Mouse (Mus musculus) embryo, embryonic 9.5 days (tissue): ENCODE measurements around the gene Grin3b.

Experiments used
- DNase-seq: peaks from one replicate; pipeline ENCODE4 v3.0.0-alpha.2; 2017; ENCODE audit errors: extremely low spot score

The Grin3b gene

GRCm38 (mm10) chr10:80017361-80017760, 46.8 kb downstream of the Grin3b start:
- no peak for DNase-seq

- DNase-seq: no peak
Observed at GRCm38 (mm10) chr10:80017771-80018170, 47.3 kb downstream of the Grin3b start.

GRCm38 (mm10) chr10:80018739-80019297, 48.3 kb downstream of the Grin3b start:
- DNase-seq: peak; percentile 61

DNA sequence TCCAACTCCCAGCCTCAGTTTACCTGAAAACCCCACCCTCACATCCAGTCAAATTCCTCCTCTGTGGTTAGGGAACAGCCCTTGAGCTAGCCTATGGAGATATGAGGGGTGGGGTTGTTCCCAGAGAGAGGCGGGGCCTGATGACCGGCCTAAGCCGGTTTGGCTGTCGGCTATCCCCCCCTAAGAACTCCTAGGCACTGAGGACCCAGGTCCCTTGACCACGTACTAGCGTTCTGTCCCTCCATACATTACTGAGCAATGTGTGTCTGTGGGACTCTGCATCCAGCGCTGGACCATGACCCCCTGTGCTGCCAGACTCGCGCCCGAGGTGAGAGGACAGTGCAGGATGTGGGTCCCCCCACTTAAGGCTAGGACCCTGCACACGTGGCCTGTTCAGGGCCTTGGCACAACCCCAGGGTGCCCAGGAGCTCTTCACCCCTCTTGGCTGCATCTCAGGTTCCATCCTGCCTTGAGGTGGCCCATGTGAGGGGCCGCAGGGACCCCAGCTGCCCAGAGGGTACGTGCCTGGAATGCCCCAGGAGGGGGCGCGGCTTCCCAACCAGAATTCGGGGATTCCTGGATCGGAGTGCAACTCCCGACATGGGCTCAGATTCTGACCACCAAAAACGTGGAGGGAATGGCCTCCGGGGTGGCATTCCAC, 49.1 kb downstream of the Grin3b start:
- peak; percentile 75 for DNase-seq

DNA sequence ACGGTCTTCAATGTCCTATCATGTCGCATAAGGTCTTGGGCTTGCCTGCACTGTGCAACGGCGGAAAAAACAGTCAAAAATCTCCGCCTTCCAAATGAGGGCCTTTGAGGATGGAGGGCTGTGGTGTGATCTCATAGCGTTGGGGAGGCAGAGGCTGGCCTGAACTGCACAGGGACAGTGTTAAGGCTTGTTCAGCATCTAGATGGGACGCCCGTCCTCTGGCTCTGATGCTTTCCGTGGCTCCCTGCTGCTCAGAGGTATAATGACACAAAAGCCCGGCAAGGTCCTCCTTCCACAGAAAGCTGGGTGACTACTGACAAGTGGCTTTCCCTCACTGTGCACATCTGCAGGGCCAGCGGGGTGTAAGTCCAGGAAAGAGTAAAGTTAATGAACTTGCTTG, 49.7 kb downstream of the Grin3b start:
- DNase-seq: no peak

GRCm38 (mm10) chr10:80020603-80021319, 50.2 kb downstream of the Grin3b start:
- DNase-seq: no peak

DNA sequence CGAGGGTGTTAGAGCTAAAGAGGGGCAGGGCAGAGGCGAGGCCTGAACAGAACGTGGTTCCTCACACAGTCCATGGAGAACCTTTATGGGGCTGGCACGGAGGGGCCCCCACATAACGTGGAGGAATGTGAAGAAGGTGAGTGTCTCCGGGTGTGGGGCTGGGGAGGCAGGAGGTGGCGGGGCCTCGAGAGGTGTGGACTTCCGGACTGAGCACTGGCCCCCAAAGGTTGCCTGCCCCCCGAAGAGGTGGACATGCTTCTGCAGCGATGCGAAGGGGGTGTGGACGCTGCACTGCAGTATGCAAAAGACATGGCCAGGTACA, 50.8 kb downstream of the Grin3b start:
- no peak for DNase-seq

DNA sequence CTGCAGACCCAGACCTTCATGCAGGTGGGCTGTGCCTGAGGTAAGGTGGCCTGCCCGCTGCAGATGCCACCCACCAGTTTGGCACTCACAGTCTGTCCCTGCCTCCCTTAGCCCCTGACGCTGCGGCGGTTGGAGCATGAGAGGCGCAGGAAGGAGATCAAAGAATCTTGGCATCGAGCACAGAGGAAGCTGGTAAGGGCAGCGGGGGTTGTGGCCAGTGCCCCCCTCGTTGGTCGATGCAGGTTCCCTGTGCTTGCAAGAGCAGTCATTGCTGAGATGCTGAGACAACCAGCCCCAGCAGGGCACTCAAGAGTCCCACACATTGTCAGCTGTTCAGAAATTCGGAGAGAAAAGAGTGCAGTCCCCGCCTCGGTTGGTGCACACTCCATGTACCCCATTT, 51.6 kb downstream of the Grin3b start:
- no peak for DNase-seq

- DNase-seq: no peak
Observed at GRCm38 (mm10) chr10:80022806-80023205, 52.3 kb downstream of the Grin3b start.

DNA sequence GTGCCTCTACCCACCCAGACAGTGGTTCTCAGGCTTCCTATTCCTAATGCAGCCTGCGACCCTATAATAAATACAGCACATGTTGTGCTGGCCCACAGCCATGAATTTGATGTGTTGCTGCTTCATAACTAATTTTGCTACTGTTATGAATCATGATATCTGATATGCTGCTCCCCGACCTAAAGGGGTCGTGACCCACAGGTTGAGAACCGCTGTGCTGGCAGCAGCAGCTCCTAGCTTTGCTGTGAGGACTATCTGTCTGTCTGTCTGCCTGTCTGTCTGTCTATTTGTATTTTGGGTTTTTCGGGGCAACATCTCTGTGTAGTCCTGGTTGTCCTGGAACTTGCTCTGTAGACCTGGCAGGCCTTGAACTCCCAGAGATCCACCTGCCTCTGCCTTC, 53.2 kb downstream of the Grin3b start:
- DNase-seq: no peak

DNA sequence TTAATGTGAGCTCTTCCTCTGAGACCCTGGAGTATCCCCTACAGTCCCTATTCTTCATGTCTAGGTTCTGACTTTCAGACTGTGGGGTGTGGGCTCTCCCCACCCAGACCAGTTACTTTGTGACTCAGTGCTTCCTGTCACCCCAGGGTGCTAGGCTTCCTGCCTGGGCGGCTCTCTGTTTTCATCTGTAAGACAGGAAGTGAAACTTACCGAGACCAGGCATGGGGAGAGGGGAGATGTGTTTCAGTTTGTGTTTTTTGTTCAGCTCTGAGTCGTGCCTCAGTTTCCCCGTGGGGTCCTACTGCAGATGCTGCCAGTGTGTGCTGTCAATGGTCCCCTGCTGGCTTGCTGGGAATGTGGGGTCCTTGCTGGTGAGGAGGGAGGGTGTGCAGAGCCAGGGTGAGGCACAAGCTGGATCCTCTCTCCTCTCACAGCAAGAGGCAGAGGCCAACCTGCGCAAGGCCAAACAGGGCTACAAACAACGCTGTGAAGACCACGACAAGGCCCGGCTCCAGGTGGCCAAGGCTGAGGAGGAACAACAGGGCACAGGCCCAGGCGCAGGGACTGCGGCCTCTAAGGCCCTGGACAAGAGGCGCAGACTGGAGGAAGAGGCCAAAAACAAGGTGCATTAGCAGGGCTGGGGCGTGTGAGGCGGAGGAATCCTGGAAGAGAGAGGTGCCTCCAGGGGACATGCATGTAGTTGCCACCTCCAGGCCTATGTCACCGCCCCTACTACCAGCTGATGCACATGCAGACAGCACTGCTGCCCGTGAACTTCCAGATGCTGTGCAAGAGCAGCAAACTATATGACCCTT, 53.9 kb downstream of the Grin3b start:
- no peak for DNase-seq

GRCm38 (mm10) chr10:80025044-80025347, 54.5 kb downstream of the Grin3b start:
- DNase-seq: no peak

GRCm38 (mm10) chr10:80025463-80025862, 54.9 kb downstream of the Grin3b start:
- DNase-seq: no peak

GRCm38 (mm10) chr10:80025889-80026288, 55.4 kb downstream of the Grin3b start:
- no peak for DNase-seq
